Mouse (Mus musculus) liver, embryonic 14.5 days (tissue): ENCODE results near the gene Tnfrsf23.
"Not testable (repeated sequence)": the region's sequence is repeated elsewhere in the genome, so short reads cannot be mapped to it uniquely, and the experiment has no call there.

Experiments used
- CTCF ChIP-seq: IDR thresholded peaks from 2 replicates; pipeline ENCODE4 v1.5.1; 2016; ENCODE audit warnings: antibody characterized with exemption, low read depth, control low read depth
- EP300 ChIP-seq: IDR thresholded peaks from 2 replicates; pipeline ENCODE4 v1.6.1; 2016; ENCODE audit warnings: antibody characterized with exemption, low read depth

DNA sequence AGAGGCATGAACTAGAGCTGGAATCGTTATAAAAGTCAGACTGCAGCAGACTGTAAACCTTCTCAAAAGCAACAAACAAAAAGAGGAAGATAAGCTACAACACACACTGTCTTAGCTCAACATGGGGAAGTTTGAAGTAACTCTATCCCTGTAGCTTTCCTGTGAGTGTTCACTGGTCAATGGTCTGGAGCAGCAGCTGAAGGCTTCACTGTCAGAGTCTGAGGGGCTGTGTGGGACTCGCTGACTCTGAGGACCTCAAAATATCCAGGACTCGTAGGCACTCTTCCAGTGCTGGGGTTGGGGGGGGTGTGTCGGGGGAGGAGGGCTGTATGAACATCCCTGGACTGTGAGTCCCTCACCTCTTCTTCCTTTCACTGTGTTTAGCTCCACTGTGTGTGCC, 519 bp upstream of the Tnfrsf23 start:
- not testable (repeated sequence) for TF ChIP-seq CTCF, EP300
